Comparison of ENCODE assay signal across 8 mouse cellular contexts in the genomic region with DNA sequence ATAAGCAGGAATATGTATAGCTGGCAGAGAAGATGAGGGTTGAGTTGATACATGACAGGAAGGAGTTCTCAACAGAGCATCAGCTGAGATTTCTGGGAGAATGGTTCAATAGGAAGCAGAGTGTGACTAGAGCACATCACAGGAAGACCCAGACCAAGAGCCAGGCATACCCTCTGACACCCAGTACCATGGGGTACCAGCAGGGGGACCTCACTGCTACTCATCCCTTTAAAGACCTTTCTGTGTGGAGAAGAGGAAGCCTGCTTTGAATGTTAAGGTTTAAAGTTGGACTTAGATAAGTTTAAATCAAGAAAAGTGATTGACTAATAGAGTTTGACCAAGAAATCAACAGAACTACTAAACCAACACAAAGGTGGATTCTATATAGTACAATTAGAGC.
DNase-seq lines count a peak whose midpoint lies in the region; TF ChIP-seq lines count a peak whose summit lies in the region.
"Had no signal": no experiment of that assay in that cellular context is flagged by ENCODE, and none has a peak within 500 bp of the region (broad histone marks: within the 10 kb centered on the region; RNA-seq: fewer than 3 reads in every experiment).

No protein-coding gene starts in this region.

- TF ChIP-seq CTCF in cortical plate, adult 2 months (IDR thresholded peaks at IDR 0.05; ENCODE audit: extremely low read depth, insufficient read depth, low read length): 0 out of 2 replicates have a peak, but pooled peaks have one; percentile 5

- no peaks in the 10 kb centered on the region; the same call in 1 of the 2 replicates for H3K4me1 ChIP-seq in cortical plate, adult 2 months (ENCODE audit: control insufficient read depth, insufficient read depth, low read length)

- no peak for TF ChIP-seq POLR2A in cortical plate, adult 2 months (IDR thresholded peaks at IDR 0.05; ENCODE audit: extremely low read depth, insufficient read depth, low read length)

- DNase-seq in layer of hippocampus, postnatal 10 days (ENCODE audit: low spot score in 2 of 2): peak; percentile 25 to 39
- DNase-seq in layer of hippocampus, postnatal 36 days: no peak
- DNase-seq in R1 (ENCODE audit: low read depth, low spot score): peak; percentile 28
- DNase-seq in thymus, adult 18-20 months: peak; percentile 22 to 25
- no peak for DNase-seq in left cerebral cortex, adult 18-20 months (ENCODE audit: low spot score in 2 of 2)
- DNase-seq in cerebellum, adult 9-10 months: no peak
- DNase-seq: gastrocnemius, postnatal 36 days had no signal

- H3K4me3 ChIP-seq in cortical plate, adult 2 months (ENCODE audit: insufficient read depth, low read length): no peak overlapping the region

- no peak overlapping the region for H3K27ac ChIP-seq in cortical plate, adult 2 months (ENCODE audit: insufficient read depth, low read length)

Comparison
In these comparisons a context has a peak if more than half of its experiments do, and no peak if none do; other contexts are left out.
1. DNase-seq: peak in layer of hippocampus, postnatal 10 days (2 of 2), R1 (single experiment) and thymus, adult 18-20 months (2 of 2); none in layer of hippocampus, postnatal 36 days (0 of 2), left cerebral cortex, adult 18-20 months (0 of 2) and cerebellum, adult 9-10 months (single experiment).